Mouse (Mus musculus) liver, embryonic 14.5 days (tissue): ENCODE data around the gene Klrb1c.
"Not testable (repeated sequence)": the region's sequence is repeated elsewhere in the genome, so short reads cannot be mapped to it uniquely, and the experiment has no call there.

Source experiments
- CTCF ChIP-seq: IDR thresholded peaks from 2 replicates; pipeline ENCODE4 v1.5.1; 2016; ENCODE audit warnings: antibody characterized with exemption, low read depth, control low read depth
- EP300 ChIP-seq: IDR thresholded peaks from 2 replicates; pipeline ENCODE4 v1.6.1; 2016; ENCODE audit warnings: antibody characterized with exemption, low read depth

DNA sequence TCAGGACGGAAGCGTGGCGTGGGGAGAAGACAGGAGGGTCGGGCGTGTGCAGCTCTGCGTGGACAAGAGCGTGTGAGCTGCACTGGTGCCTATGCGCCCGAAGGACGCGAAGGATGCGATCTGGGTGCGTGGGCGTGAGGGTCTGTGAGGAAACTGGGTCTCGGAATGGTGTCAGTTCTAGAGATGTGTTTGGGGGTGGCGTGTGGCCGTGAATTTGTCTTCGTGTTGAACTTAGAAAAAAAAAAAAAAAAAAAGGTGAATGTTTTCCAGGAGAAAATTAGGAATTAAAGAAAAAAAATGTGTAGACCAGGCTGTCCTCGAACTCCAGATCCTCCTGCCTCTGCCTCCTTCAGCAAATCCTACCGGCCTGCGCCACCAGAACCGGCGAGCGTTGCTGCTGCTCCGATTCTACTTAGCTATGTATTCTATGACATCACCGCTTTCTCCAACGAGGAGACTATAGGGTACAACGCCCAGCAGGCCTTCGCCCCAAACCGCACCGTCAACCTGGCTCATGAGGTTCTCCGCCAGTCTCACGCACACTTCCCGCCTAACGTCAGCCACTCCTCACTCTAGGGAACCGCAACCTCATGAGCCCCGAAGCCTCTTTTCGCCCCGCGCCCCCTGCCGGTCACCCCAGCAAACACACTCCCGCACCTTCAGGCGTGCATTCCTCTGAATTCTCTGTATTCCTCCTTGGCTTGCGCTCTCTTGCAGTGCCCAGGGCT lies 28.4 kb downstream of the Klrb1c start:
- TF ChIP-seq EP300 = not testable (repeated sequence)
- TF ChIP-seq CTCF = peak; percentile 92
